Mouse (Mus musculus) ovary, adult 18-20 months (tissue): ENCODE data around the gene Otulin.

Experiments used
- DNase-seq: peaks from one replicate; pipeline ENCODE4 v3.0.0; 2022; ENCODE audit warnings: low spot score, mixed read lengths

Gene Otulin

GRCm38 (mm10) chr15:27657866-27658265 is 27.4 kb upstream of the Otulin start:
- DNase-seq = no peak

- no peak for DNase-seq
Observed at GRCm38 (mm10) chr15:27656626-27657025, 26.1 kb upstream of the Otulin start.

DNA sequence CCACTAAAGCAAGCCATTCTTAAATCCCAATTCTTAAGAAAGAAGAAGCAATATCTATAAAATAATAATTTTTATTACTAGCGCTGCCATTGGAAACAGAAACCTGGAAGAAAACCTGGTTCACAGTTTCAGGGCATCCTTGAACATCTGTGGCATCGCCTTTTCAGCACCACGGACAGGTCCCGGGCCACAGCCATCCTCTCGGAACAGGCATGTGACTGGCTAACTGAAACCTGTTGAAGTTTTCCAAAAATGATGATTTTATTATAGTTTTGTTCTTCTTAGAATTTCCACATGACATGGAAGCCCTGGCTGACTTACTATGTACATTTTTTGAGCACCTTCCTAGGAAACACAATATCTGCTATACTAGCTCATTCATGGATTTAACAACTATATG is 24.5 kb upstream of the Otulin start:
- DNase-seq = no peak

DNA sequence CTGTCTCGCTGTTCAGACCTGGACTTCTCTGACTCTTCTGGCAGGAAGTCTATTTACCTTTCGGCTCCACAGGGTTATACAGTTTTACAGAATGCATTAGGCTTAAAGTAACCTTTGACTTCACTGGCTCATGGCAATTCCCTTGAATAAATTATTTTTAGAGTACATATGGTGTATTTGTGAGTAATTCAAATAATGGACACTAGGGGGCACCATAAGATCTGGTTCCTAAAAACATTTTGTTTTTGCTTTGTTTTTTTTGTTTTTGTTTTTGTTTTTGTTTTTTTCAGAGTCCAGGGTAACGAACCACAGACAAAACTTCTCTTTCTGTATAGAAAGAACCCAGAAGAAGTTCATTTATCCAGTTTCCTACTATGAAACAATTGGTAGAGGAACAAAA is 17.2 kb upstream of the Otulin start:
- no peak for DNase-seq

DNA sequence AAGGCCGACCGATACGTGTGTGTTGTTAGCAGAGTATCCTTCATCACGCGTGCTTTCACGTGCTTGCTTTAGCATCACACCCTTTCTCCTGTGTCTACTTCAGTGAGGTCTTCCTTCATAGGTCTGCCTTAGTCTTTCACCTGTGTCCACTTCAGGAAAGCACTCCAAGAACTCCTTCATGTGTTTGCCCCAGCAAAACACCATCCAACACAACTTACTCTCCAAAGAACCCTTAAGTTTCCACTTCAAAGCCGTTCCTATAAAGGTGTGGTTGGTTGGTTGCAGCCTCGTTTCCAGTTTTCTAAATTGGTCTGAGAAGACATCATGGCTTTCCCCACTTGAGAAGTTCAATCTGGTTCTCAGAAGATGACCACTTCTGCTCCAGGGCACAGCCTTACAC is 16.2 kb upstream of the Otulin start:
- no peak for DNase-seq

- no peak for DNase-seq
Observed at GRCm38 (mm10) chr15:27645250-27645649, 14.8 kb upstream of the Otulin start.

DNA sequence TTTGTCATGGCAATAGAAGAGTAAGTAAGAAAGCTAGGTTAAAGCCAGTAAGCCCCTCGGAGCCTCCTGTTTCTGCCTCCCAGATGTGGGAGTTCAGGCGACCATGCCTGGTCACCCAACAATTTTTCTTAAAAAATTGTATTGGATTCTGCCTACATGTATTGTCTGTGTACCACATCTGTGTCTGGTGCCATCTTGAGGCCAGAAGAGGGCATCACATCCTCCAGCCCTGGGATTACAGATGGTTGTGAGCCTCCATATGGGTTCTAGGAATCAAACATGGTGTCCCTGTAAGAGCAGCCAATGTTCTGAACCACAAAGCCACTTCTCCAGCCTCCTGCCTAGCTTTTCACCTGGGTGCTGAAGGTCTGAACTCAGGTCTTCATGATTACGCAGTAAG is 12.4 kb upstream of the Otulin start:
- DNase-seq = no peak

- no peak for DNase-seq
Observed at GRCm38 (mm10) chr15:27641171-27641570, 10.7 kb upstream of the Otulin start.

GRCm38 (mm10) chr15:27633941-27634900 is 3.7 kb upstream of the Otulin start:
- no peak for DNase-seq

GRCm38 (mm10) chr15:27629800-27630600 is 493 bp downstream of the Otulin start:
- no peak for DNase-seq

DNA sequence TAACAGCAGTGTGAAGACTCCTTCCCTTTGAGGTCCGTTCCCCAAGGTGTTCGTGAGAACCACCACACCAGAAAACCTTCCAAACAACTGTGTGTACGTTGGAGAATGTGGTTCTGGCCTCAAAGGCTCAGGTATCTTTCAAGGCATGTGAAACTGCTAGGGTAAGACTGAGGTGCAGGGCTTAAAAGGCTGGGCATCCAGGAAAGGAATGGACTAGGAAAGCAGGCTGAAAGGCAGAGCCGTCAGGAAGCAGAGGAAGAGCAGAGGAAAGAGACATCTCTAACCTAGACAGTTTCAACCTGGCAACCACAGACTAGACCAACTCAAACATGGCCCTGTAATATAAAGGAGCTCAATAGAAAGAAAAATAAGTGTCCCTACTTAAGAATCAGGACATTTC is 1.4 kb downstream of the Otulin start:
- no peak for DNase-seq

DNA sequence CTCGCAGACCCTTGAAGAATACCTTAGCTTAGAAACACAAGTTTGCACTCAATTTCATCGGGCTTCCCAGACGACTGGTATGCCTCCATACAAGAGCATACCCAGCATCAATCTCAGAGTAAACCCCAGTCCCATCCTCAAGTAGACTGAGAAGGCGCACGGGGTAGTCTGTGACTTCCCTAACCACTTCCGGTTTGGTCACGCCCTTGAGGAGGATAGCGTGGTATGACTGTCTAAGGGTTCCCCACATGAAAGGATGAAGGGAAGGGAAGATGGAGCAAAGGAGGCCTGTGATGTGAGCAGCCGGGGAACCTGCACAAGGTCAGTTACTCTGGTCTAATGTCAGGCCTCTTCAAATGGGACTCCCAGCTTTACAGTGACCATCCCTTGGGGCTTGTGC is 2.7 kb downstream of the Otulin start:
- no peak for DNase-seq

DNA sequence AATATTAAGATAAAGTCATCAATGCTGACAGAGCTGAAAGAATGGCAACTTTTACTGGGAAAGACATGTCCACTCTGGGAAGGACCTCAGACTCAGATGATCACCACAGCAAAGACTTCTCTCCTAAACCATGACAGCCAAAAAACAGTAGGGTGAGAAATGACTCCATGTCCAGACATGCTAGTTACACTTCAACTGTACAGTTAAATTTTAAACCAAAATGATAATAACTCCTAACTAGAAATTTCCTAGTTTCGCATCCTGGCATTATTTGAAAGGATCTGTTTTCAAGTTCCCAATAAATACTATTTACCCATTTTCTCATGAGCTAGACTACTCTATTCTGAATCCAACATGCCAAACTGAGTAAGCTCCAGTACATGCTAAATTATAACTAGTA is 4.2 kb downstream of the Otulin start:
- no peak for DNase-seq

DNA sequence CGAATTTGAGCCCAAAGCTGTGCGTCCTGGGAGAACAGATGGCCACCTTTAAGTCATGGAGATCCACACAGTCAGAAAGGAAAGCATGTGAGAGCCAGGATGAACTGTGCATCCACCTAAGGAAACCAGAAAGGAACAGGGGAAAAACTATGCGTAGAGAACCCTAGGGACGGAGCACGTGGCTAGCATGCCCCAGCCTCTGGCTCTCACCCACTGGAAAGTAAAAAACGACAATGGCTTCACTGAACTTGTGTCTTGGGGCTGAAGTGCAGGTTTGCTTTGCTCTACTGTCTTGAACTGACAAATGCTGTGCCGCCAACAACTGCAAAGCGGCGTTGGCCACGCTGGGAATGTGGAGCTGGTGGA is 4.6 kb downstream of the Otulin start:
- DNase-seq = no peak

GRCm38 (mm10) chr15:27625014-27625889 is 5.2 kb downstream of the Otulin start:
- DNase-seq = no peak

DNA sequence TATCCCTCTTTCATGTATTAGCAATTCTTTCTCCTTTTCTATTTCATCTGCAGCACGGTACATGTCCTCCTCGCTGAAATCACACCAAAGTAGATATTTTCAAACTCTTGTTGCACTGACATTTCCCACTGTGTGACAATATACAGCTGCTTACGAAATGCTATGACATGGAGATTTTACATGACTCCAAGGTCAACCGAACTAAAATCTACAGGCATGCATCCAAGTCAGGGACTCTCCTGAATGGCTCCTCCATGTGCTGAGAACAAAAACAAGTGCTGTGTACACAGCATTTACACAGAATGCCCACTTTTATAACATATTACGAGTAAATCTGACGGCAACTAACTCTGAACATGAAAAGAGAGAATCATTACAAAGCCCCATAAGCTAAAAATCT is 7.2 kb downstream of the Otulin start:
- DNase-seq = no peak

GRCm38 (mm10) chr15:27620475-27621185 is 9.9 kb downstream of the Otulin start:
- no peak for DNase-seq

DNA sequence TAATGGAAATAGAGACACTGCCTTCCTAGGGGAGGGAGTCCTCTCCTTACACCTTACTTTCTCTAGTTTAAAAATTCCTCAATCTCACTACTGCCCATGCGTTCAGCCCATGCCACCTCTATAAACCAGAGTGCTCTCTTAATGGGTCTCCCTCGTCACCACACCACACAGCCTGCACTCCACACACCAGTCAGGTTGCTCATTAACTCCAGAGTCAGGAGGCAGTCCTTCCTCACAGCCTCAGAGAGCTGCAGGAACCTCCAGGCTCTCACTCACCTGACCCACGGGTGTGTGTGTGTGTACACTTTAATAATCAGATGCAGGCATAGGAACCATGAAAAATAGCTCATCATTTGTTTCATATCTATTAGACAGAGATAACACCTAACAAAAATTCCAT is 10.8 kb downstream of the Otulin start:
- no peak for DNase-seq

DNA sequence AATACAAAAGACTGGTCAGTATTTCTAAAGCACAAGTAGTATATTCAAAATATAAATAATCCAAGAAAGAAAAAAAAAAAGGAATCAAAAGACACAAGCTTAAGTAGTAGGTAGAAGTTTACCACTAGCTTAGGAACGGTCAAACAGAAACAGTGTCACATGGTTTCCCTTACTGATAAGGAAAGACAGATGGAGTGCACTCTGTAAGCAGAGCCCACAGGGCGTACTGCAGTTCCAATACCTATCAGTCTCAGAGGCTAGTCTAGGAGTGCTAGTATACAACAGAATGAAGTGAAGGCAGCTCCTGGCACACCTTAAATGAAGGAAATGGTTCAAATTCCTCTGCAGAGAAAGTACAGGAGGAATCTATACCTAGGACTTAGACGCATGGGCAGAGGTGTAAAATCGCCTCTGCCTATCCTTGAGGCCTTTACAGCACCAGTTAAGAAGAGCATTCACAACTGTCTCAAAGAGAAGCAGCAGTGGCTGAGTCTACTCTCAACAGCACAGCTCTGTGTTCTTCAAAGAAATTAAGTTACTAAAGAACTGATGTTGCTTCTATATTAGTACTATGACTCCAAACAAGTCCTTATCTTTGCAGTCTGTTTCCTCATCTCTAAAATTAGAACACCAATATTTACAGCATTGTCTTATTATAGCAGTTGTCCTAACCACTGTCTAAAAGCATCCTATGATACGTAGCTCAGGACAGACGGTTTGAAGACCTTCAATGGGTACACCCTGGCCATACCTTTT is 11.5 kb downstream of the Otulin start:
- DNase-seq = no peak

DNA sequence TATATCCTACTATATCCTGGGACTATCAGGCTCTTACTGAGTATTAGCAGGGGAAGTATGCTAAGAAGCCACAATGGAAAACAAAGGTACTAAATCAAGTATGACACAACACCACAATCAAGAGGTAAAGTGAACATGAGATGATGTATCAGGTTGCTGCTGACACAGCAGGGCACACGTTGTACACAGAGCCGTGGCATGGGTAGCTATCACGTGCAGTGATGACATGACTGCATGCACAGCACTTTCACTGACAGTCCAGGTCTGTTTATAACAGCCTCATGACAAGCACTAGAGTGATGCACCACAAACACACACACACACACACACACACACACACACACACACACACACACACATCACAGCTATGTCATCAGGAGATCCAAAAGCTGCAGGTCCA is 13.3 kb downstream of the Otulin start:
- DNase-seq = no peak

GRCm38 (mm10) chr15:27616159-27616558 is 14.3 kb downstream of the Otulin start:
- DNase-seq = peak; percentile 33
